In the genomic region with DNA sequence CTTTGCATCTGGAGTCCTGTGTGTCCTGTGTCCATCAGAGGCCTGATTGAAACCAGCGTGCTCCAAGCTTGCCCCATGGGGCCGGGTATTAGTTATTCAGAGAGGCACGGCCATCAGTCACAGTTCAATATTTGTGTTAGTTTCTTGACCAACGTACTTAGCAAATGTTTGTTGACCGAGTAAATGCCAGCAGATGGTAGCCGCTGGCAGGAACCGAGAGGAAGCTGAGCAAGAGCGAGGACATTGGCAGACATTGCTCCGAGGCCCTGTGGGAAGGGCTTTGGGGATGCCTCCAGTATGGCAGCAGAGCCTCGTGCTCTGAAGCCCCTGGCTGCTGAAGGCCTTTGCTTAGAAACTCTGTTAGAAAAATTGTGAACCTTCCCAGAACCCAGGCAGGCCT, we compare ENCODE assay signal across 18 mouse cellular contexts. TPM values are rescaled to one million over a fixed set of nuclear protein-coding genes. Genes with fewer than 3 reads are reported as not detected.
DNase-seq lines count a peak whose midpoint lies in the region; ATAC-seq lines count a peak whose summit lies in the region.
"Had no signal": no experiment of that assay in that cellular context is flagged by ENCODE, and none has a peak within 500 bp of the region (broad histone marks: within the 10 kb centered on the region; RNA-seq: fewer than 3 reads in every experiment).

No protein-coding gene starts in this region.

- ATAC-seq in intestine, embryonic 16.5 days, result no peak
- no peak for ATAC-seq in intestine, embryonic 15.5 days
- ATAC-seq: forebrain, embryonic 15.5 days had no signal

- 49% methylated on average over 10 of the region's 10 CpGs for WGBS in intestine, embryonic 16.5 days
- WGBS in intestine, embryonic 15.5 days, result 54% methylated on average over 10 of the region's 10 CpGs

- H3K9ac ChIP-seq in intestine, embryonic 16.5 days (ENCODE audit: low read depth, low read length), result no peak overlapping the region
- no peak overlapping the region for H3K9ac ChIP-seq in intestine, embryonic 15.5 days
- H3K9ac ChIP-seq: forebrain, embryonic 15.5 days; heart, embryonic 15.5 days; lung, embryonic 14.5 days had no signal

- peak; percentile 22 to 32 for DNase-seq in cerebellum, adult 18-20 months
- DNase-seq in cerebellum, adult 11 months, result no peak
- peak; percentile 28 for DNase-seq in lung, postnatal 36 days
- no peak for DNase-seq in lung, postnatal 10 days
- no peak for DNase-seq in gastrocnemius, postnatal 36 days
- no peak for DNase-seq in ovary, adult 18-20 months (ENCODE audit: low spot score)
- DNase-seq: adrenal gland, adult 8-10 months; gastrocnemius, postnatal 14 days; heart, adult 2 months; kidney, adult 8-10 months; kidney, postnatal 14 days; lung, embryonic 14.5 days; right cerebral cortex, postnatal 25 days; thymus, adult 2 months had no signal

- no peaks in the 10 kb centered on the region for H3K9me3 ChIP-seq in intestine, embryonic 16.5 days (ENCODE audit: control insufficient read depth, low read length)
- no peaks in the 10 kb centered on the region for H3K9me3 ChIP-seq in intestine, embryonic 15.5 days
- H3K9me3 ChIP-seq: forebrain, embryonic 15.5 days; heart, embryonic 15.5 days had no signal

- 0 out of 2 replicates have a peak overlapping the region, but pooled peaks have one; percentile 1 for H3K27ac ChIP-seq in intestine, embryonic 16.5 days (ENCODE audit: low read length)
- H3K27ac ChIP-seq in intestine, embryonic 15.5 days, result no peak overlapping the region
- H3K27ac ChIP-seq: forebrain, embryonic 15.5 days; heart, adult 2 months; heart, embryonic 15.5 days had no signal

- peaks cover 33% of the 10 kb centered on the region for H3K4me1 ChIP-seq in intestine, embryonic 16.5 days (ENCODE audit: control insufficient read depth, insufficient read depth, low read length)
- H3K4me1 ChIP-seq in intestine, embryonic 15.5 days (replicated peaks), result peaks cover 50% of the 10 kb centered on the region
- H3K4me1 ChIP-seq: forebrain, embryonic 15.5 days had no signal

- H3K4me2 ChIP-seq in intestine, embryonic 16.5 days (ENCODE audit: low read depth, low read length), result no peak overlapping the region
- no peak overlapping the region for H3K4me2 ChIP-seq in intestine, embryonic 15.5 days (replicated peaks)
- H3K4me2 ChIP-seq: forebrain, embryonic 15.5 days; heart, embryonic 15.5 days; lung, embryonic 14.5 days had no signal

- no peak overlapping the region for H3K4me3 ChIP-seq in intestine, embryonic 16.5 days (ENCODE audit: low read length)
- H3K4me3 ChIP-seq in intestine, embryonic 15.5 days (replicated peaks), result no peak overlapping the region
- H3K4me3 ChIP-seq: forebrain, embryonic 15.5 days; heart, adult 2 months; heart, embryonic 15.5 days had no signal

- H3K27me3 ChIP-seq in intestine, embryonic 16.5 days (replicated peaks; ENCODE audit: control insufficient read depth, insufficient read depth, low read length), result no peaks in the 10 kb centered on the region
- no peaks in the 10 kb centered on the region for H3K27me3 ChIP-seq in intestine, embryonic 15.5 days (replicated peaks)
- H3K27me3 ChIP-seq: forebrain, embryonic 15.5 days; heart, embryonic 15.5 days had no signal

- intact Hi-C loops in gastrocnemius, postnatal 36 days (cut with DNase I), result no loop called here

- no peaks in the 10 kb centered on the region for H3K36me3 ChIP-seq in intestine, embryonic 16.5 days (ENCODE audit: control insufficient read depth, insufficient read depth, low read length)
- H3K36me3 ChIP-seq in intestine, embryonic 15.5 days, result no peaks in the 10 kb centered on the region
- H3K36me3 ChIP-seq: forebrain, embryonic 15.5 days; heart, embryonic 15.5 days had no signal

RNA-seq across cellular contexts. Expression of gene Fance, which starts 35.6 kb away (rescaled TPM):
- polyA plus RNA-seq in intestine, embryonic 16.5 days (2015; fragmentation: Nextera tagmentation; extraction: Ambion mirVana), result 20.2 and 21.8 TPM in 2 replicates
- polyA plus RNA-seq in intestine, embryonic 15.5 days (2015; fragmentation: Nextera tagmentation; extraction: Ambion mirVana), result 22.7 and 29.8 TPM in 2 replicates
- total RNA-seq in gastrocnemius, postnatal 36 days (2021), result 10 to 100 TPM in 1 of 2 experiments, 1 to 10 TPM in 1; 7.0 to 10.3 TPM

RNA-seq across cellular contexts. Expression of gene Ppard, which starts 45.2 kb away (rescaled TPM):
- 2.2 and 2.3 TPM in 2 replicates for polyA plus RNA-seq in intestine, embryonic 16.5 days (2015; fragmentation: Nextera tagmentation; extraction: Ambion mirVana)
- 1.8 and 1.9 TPM in 2 replicates for polyA plus RNA-seq in intestine, embryonic 15.5 days (2015; fragmentation: Nextera tagmentation; extraction: Ambion mirVana)
- 10 to 100 TPM; 24.4 to 31.1 TPM for total RNA-seq in gastrocnemius, postnatal 36 days (2021)

RNA-seq across cellular contexts. Expression of gene Rpl10a, which starts 50.5 kb away (rescaled TPM):
- polyA plus RNA-seq in intestine, embryonic 16.5 days (2015; fragmentation: Nextera tagmentation; extraction: Ambion mirVana), result 591 and 604 TPM in 2 replicates
- polyA plus RNA-seq in intestine, embryonic 15.5 days (2015; fragmentation: Nextera tagmentation; extraction: Ambion mirVana), result 639 and 690 TPM in 2 replicates
- total RNA-seq in gastrocnemius, postnatal 36 days (2021), result 100 to 1,000 TPM; 327 to 414 TPM

Comparison
In these comparisons a context has a peak if more than half of its experiments do, and no peak if none do; other contexts are left out.
1. DNase-seq: peak in cerebellum, adult 18-20 months (2 of 2) and lung, postnatal 36 days (single experiment); none in cerebellum, adult 11 months (single experiment), lung, postnatal 10 days (single experiment), gastrocnemius, postnatal 36 days (0 of 2) and ovary, adult 18-20 months (single experiment).